22 mouse cellular contexts compared by ENCODE assay signal in genomic region chr11:84952611-84953010, GRCm38 (mm10). TPM values are rescaled to one million over a fixed set of nuclear protein-coding genes. Genes with fewer than 3 reads are reported as not detected.
A peak's percentile ranks its signal among the peaks of the same experiment; 100 is the strongest.
DNase-seq lines count a peak whose midpoint lies in the region; ATAC-seq and TF ChIP-seq lines count a peak whose summit lies in the region.
"Had no signal": no experiment of that assay in that cellular context is flagged by ENCODE, and none has a peak within 500 bp of the region (broad histone marks: within the 10 kb centered on the region; RNA-seq: fewer than 3 reads in every experiment).

No protein-coding gene starts in this region.

- 15% methylated on average over 2 of the region's 2 CpGs for WGBS in kidney, embryonic 16.5 days
- 34% methylated on average over 2 of the region's 2 CpGs for WGBS in lung, embryonic 14.5 days
- WGBS in forebrain, embryonic 11.5 days: 43% methylated on average over 2 of the region's 2 CpGs
- WGBS in liver, embryonic 12.5 days (ENCODE audit: insufficient replicate concordance): 53% methylated on average over 2 of the region's 2 CpGs

- peaks cover 9% of the 10 kb centered on the region for H3K4me1 ChIP-seq in kidney, embryonic 16.5 days (ENCODE audit: insufficient read depth, low read length)
- no peaks in the 10 kb centered on the region for H3K4me1 ChIP-seq in lung, embryonic 14.5 days (ENCODE audit: insufficient read depth)
- peaks cover 1% of the 10 kb centered on the region for H3K4me1 ChIP-seq in forebrain, embryonic 11.5 days (replicated peaks; ENCODE audit: control insufficient read depth, insufficient read depth, low read length)
- H3K4me1 ChIP-seq in liver, embryonic 12.5 days: 0 out of 2 replicates have a peak, but pooled peaks cover 1% of the 10 kb centered on the region

- no peak overlapping the region for H3K9ac ChIP-seq in kidney, embryonic 16.5 days (replicated peaks; ENCODE audit: low read length)
- no peak overlapping the region for H3K9ac ChIP-seq in lung, embryonic 14.5 days
- H3K9ac ChIP-seq in forebrain, embryonic 11.5 days (ENCODE audit: low read length): no peak overlapping the region
- H3K9ac ChIP-seq in liver, embryonic 12.5 days: no peak overlapping the region
- H3K9ac ChIP-seq: forebrain, embryonic 15.5 days; heart, embryonic 15.5 days; hindbrain, embryonic 13.5 days had no signal

- H3K4me3 ChIP-seq in kidney, embryonic 16.5 days (ENCODE audit: low read length): no peak overlapping the region
- no peak overlapping the region for H3K4me3 ChIP-seq in lung, embryonic 14.5 days (ENCODE audit: low read depth, low read length)
- no peak overlapping the region for H3K4me3 ChIP-seq in forebrain, embryonic 11.5 days (ENCODE audit: low read depth, low read length)
- H3K4me3 ChIP-seq in liver, embryonic 12.5 days: no peak overlapping the region
- H3K4me3 ChIP-seq: embryonic facial prominence, embryonic 10.5 days; erythroblast, embryonic 14.5 days; forebrain, embryonic 10.5 days; forebrain, embryonic 15.5 days; heart, embryonic 15.5 days; hindbrain, embryonic 13.5 days had no signal

- peak; percentile 30 for DNase-seq in kidney, adult 11 months
- DNase-seq in lung, embryonic 14.5 days: peak; percentile 67
- peak; percentile 63 for DNase-seq in lung, postnatal 10 days
- DNase-seq in lung, postnatal 4 days: peak; percentile 50 to 54
- DNase-seq in forebrain, embryonic 11.5 days (ENCODE audit: low spot score): no peak
- no peak for DNase-seq in thymus, postnatal 0 days (ENCODE audit: low spot score)
- DNase-seq: adrenal gland, adult 2 months; adrenal gland, postnatal 25 days; cerebellum, adult 2 months; cerebellum, postnatal 10 days; gastrocnemius, postnatal 36 days; heart, adult 18-20 months; heart, postnatal 14 days had no signal

- no peak for TF ChIP-seq CTCF in lung, embryonic 14.5 days (IDR thresholded peaks at IDR 0.05; ENCODE audit: low read depth)

- no peaks in the 10 kb centered on the region for H3K36me3 ChIP-seq in kidney, embryonic 16.5 days (ENCODE audit: insufficient read depth, low read length)
- no peaks in the 10 kb centered on the region for H3K36me3 ChIP-seq in lung, embryonic 14.5 days (ENCODE audit: insufficient read depth)
- H3K36me3 ChIP-seq in forebrain, embryonic 11.5 days (ENCODE audit: control insufficient read depth, insufficient read depth, low read length): no peaks in the 10 kb centered on the region
- no peaks in the 10 kb centered on the region for H3K36me3 ChIP-seq in liver, embryonic 12.5 days
- H3K36me3 ChIP-seq: embryonic facial prominence, embryonic 10.5 days; forebrain, embryonic 10.5 days; forebrain, embryonic 15.5 days; heart, embryonic 15.5 days; hindbrain, embryonic 13.5 days had no signal

- no peak for ATAC-seq in kidney, embryonic 16.5 days (ENCODE audit: low FRiP score, low TSS enrichment)
- peak; percentile 52; the same call in 1 of the 2 replicates for ATAC-seq in lung, embryonic 14.5 days (ENCODE audit: insufficient read depth)
- ATAC-seq in forebrain, embryonic 11.5 days (replicated peaks; ENCODE audit: low FRiP score): no peak
- ATAC-seq in liver, embryonic 12.5 days: no peak
- ATAC-seq: forebrain, embryonic 15.5 days had no signal

- no peak overlapping the region for H3K27ac ChIP-seq in kidney, embryonic 16.5 days (ENCODE audit: low read length)
- no peak overlapping the region for H3K27ac ChIP-seq in lung, embryonic 14.5 days (ENCODE audit: low read depth)
- H3K27ac ChIP-seq in forebrain, embryonic 11.5 days (ENCODE audit: low read depth, low read length): no peak overlapping the region
- no peak overlapping the region for H3K27ac ChIP-seq in liver, embryonic 12.5 days
- H3K27ac ChIP-seq: embryonic facial prominence, embryonic 10.5 days; forebrain, embryonic 10.5 days; forebrain, embryonic 15.5 days; heart, embryonic 15.5 days; hindbrain, embryonic 13.5 days had no signal

- H3K9me3 ChIP-seq in kidney, embryonic 16.5 days (ENCODE audit: low read length): no peaks in the 10 kb centered on the region
- H3K9me3 ChIP-seq in lung, embryonic 14.5 days (ENCODE audit: low read depth, low read length): no peaks in the 10 kb centered on the region
- no peaks in the 10 kb centered on the region for H3K9me3 ChIP-seq in forebrain, embryonic 11.5 days (ENCODE audit: control insufficient read depth, low read length)
- H3K9me3 ChIP-seq in liver, embryonic 12.5 days (replicated peaks): no peaks in the 10 kb centered on the region
- H3K9me3 ChIP-seq: embryonic facial prominence, embryonic 10.5 days; forebrain, embryonic 10.5 days; forebrain, embryonic 15.5 days; heart, embryonic 15.5 days; hindbrain, embryonic 13.5 days had no signal

- no peak overlapping the region for H3K4me2 ChIP-seq in kidney, embryonic 16.5 days (replicated peaks; ENCODE audit: low read depth, low read length)
- no peak overlapping the region for H3K4me2 ChIP-seq in lung, embryonic 14.5 days
- no peak overlapping the region for H3K4me2 ChIP-seq in forebrain, embryonic 11.5 days (ENCODE audit: low read depth, low read length, severe bottlenecking)
- no peak overlapping the region for H3K4me2 ChIP-seq in liver, embryonic 12.5 days
- H3K4me2 ChIP-seq: forebrain, embryonic 15.5 days; heart, embryonic 11.5 days; heart, embryonic 15.5 days; hindbrain, embryonic 13.5 days had no signal

- H3K27me3 ChIP-seq in kidney, embryonic 16.5 days (ENCODE audit: insufficient read depth, low read length): peaks cover 16% of the 10 kb centered on the region
- H3K27me3 ChIP-seq in lung, embryonic 14.5 days (ENCODE audit: insufficient read depth, low read length): peaks cover 15% of the 10 kb centered on the region
- H3K27me3 ChIP-seq in forebrain, embryonic 11.5 days (ENCODE audit: control insufficient read depth, insufficient read depth, low read length): peaks cover 12% of the 10 kb centered on the region
- peaks cover 48% of the 10 kb centered on the region for H3K27me3 ChIP-seq in liver, embryonic 12.5 days (replicated peaks)

RNA-seq across cellular contexts. Expression of gene Car4, which starts 5.0 kb away (rescaled TPM):
- polyA plus RNA-seq in kidney, embryonic 16.5 days (2015; fragmentation: Nextera tagmentation; extraction: Ambion mirVana): 86.5 and 95.7 TPM in 2 replicates
- 0.28 and 0.54 TPM in 2 replicates for polyA plus RNA-seq in lung, embryonic 14.5 days (2014; fragmentation: Nextera tagmentation; extraction: Ambion mirVana)
- 1.3 and 1.4 TPM in 2 replicates for polyA plus RNA-seq in forebrain, embryonic 11.5 days (2014; fragmentation: Nextera tagmentation; extraction: Ambion mirVana)
- polyA plus RNA-seq in liver, embryonic 12.5 days (2016; fragmentation: Nextera tagmentation; extraction: Ambion mirVana): 2.7 and 3.1 TPM in 2 replicates
- 8.9 and 10.1 TPM in 2 replicates for polyA plus RNA-seq in thymus, postnatal 0 days (2015; fragmentation: Nextera tagmentation; extraction: Ambion mirVana)
- polyA plus RNA-seq: erythroblast, embryonic 14.5 days had no signal

RNA-seq across cellular contexts. Expression of gene Znhit3, which starts 36.4 kb away (rescaled TPM):
- 57.6 and 61.6 TPM in 2 replicates for polyA plus RNA-seq in kidney, embryonic 16.5 days (2015; fragmentation: Nextera tagmentation; extraction: Ambion mirVana)
- polyA plus RNA-seq in lung, embryonic 14.5 days (2014; fragmentation: Nextera tagmentation; extraction: Ambion mirVana): 57.3 and 61.4 TPM in 2 replicates
- 70.0 and 78.2 TPM in 2 replicates for polyA plus RNA-seq in forebrain, embryonic 11.5 days (2014; fragmentation: Nextera tagmentation; extraction: Ambion mirVana)
- polyA plus RNA-seq in liver, embryonic 12.5 days (2016; fragmentation: Nextera tagmentation; extraction: Ambion mirVana): 60.0 and 62.4 TPM in 2 replicates
- 68.4 and 74.4 TPM in 2 replicates for polyA plus RNA-seq in thymus, postnatal 0 days (2015; fragmentation: Nextera tagmentation; extraction: Ambion mirVana)

Comparison
In these comparisons a context has a peak if more than half of its experiments do, and no peak if none do; other contexts are left out.
1. DNase-seq: peak in kidney, adult 11 months (single experiment), lung, embryonic 14.5 days (single experiment), lung, postnatal 10 days (single experiment) and lung, postnatal 4 days (2 of 2); none in forebrain, embryonic 11.5 days (single experiment) and thymus, postnatal 0 days (single experiment).